Mouse (Mus musculus): ENCODE measurements around the gene Gpn3. TPM values are rescaled to one million over a fixed set of nuclear protein-coding genes. Genes with fewer than 3 reads are reported as not detected.

Gpn3 gene
- total RNA-seq, 1 experiment, result 101 TPM

- H3K4me3 ChIP-seq (ENCODE audit: insufficient read depth in 1 of 2, low read depth in 1 of 2, low read length in 2 of 2, poor library complexity in 1 of 2, severe bottlenecking in 1 of 2), result no peak overlapping the region
- no peak for DNase-seq (ENCODE audit: low read depth, low spot score)
- H3K4me1 ChIP-seq (ENCODE audit: control insufficient read depth in 2 of 2, insufficient read depth in 2 of 2, low read length in 2 of 2, poor library complexity in 1 of 2), result no peaks in the 10 kb centered on the region
- no peaks in the 10 kb centered on the region for H3K9me3 ChIP-seq (ENCODE audit: control insufficient read depth, insufficient read depth, low read depth, low read length)
- H3K9ac ChIP-seq (ENCODE audit: insufficient read depth, low read depth, low read length, poor library complexity, severe bottlenecking), result no peak overlapping the region
- H3K36me3 ChIP-seq (ENCODE audit: control insufficient read depth, insufficient read depth, low read length, poor library complexity, severe bottlenecking), result peaks cover 35% of the 10 kb centered on the region
- no peak overlapping the region for H3K27ac ChIP-seq (ENCODE audit: insufficient read depth, low read depth, low read length, poor library complexity, severe bottlenecking)
- no peak for TF ChIP-seq ZNF384 (IDR thresholded peaks at IDR 0.05; ENCODE audit: low read depth, low read length)
- no peak for TF ChIP-seq HCFC1 (IDR thresholded peaks at IDR 0.05; ENCODE audit: borderline replicate concordance, insufficient read depth, low read length)
- in situ Hi-C loops (cut with MboI; ENCODE audit: low sequenced_read_pairs in 2 of 2, unreplicated experiment in 2 of 2), result loop anchor here in 1 of 2 experiments (10.0 kb wide), 1 partner anchor 231 kb away; no protein-coding TSS in a partner anchor
These were observed 31.7 kb downstream of the Gpn3 start for GRCm38 (mm10) chr5:122403362-122403761.

- H3K9me3 ChIP-seq (ENCODE audit: control insufficient read depth, insufficient read depth, low read depth, low read length), result no peaks in the 10 kb centered on the region
- no peak overlapping the region for H3K27ac ChIP-seq (ENCODE audit: insufficient read depth, low read depth, low read length, poor library complexity, severe bottlenecking)
- no peak for DNase-seq (ENCODE audit: low read depth, low spot score)
- TF ChIP-seq HCFC1 (IDR thresholded peaks at IDR 0.05; ENCODE audit: borderline replicate concordance, insufficient read depth, low read length) (no peak), ZC3H11A (IDR thresholded peaks at IDR 0.05; ENCODE audit: borderline replicate concordance, low read depth, low read length) (no peak)
- no peak overlapping the region for H3K9ac ChIP-seq (ENCODE audit: insufficient read depth, low read depth, low read length, poor library complexity, severe bottlenecking)
- peaks cover 32% of the 10 kb centered on the region for H3K36me3 ChIP-seq (ENCODE audit: control insufficient read depth, insufficient read depth, low read length, poor library complexity, severe bottlenecking)
- H3K4me3 ChIP-seq (ENCODE audit: insufficient read depth in 1 of 2, low read depth in 1 of 2, low read length in 2 of 2, poor library complexity in 1 of 2, severe bottlenecking in 1 of 2), result no peak overlapping the region
- in situ Hi-C loops (cut with MboI; ENCODE audit: low sequenced_read_pairs in 2 of 2, unreplicated experiment in 2 of 2), result loop anchor here in 1 of 2 experiments (10.0 kb wide), 1 partner anchor 229 kb away; no protein-coding TSS in a partner anchor
- peaks cover 0 to 4% of the 10 kb centered on the region in 2 experiments; a peak in 1 of 4 replicates for H3K4me1 ChIP-seq (ENCODE audit: control insufficient read depth in 2 of 2, insufficient read depth in 2 of 2, low read length in 2 of 2, poor library complexity in 1 of 2)
These were observed 33.9 kb downstream of the Gpn3 start for GRCm38 (mm10) chr5:122405537-122405936.

DNA sequence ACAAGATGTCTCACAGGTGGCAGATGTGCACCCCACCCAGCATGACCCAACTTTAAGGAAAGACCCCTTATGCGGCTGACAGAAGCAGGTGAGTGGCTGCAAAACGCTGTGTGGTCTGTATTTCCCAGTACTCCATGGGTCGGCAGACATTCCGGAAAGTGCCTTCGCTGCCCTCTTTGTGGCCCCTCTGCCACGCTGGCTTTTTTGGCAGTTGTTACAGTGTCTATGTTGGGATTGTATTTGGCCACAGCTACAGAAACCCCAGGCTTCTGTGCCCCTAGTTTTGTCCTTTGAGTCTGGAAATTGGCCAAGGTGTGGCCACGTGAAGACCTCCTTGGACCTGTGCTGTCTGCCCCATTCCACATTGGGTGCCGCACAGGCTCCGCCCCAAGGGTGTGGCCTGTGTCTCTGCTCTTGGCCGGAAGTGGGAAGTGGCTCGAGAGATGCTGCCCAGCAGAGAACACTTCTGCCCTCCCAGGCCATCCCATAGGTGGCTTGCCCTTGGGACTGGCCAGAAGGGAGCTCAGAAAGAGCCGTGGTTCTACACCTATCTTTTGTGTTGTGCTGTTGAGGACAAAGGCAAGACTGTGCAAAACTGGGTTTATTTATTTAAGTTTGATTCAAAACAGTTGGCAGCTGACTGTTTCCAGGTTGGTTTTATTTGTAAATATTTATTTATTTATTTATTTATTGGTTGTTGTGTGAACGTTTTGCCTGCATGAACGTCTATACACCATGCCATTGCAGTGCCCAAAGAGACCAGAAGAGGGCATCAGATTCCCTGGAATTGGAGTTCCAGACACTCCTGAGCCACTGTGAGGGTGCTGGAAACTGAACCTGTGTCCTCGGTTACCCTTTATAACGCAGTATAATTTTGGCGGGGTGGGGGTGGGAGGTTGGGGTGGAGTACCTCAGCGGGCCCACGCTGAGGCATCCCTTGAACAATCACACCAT, 38.3 kb downstream of the Gpn3 start:
- peak; percentile 40 for DNase-seq (ENCODE audit: low read depth, low spot score)
- peaks cover 8% of the 10 kb centered on the region for H3K36me3 ChIP-seq (ENCODE audit: control insufficient read depth, insufficient read depth, low read length, poor library complexity, severe bottlenecking)
- peaks cover 0 to 6% of the 10 kb centered on the region in 2 experiments; a peak in 1 of 4 replicates for H3K4me1 ChIP-seq (ENCODE audit: control insufficient read depth in 2 of 2, insufficient read depth in 2 of 2, low read length in 2 of 2, poor library complexity in 1 of 2)
- H3K9me3 ChIP-seq (ENCODE audit: control insufficient read depth, insufficient read depth, low read depth, low read length), result no peaks in the 10 kb centered on the region
- no peak overlapping the region for H3K9ac ChIP-seq (ENCODE audit: insufficient read depth, low read depth, low read length, poor library complexity, severe bottlenecking)
- in situ Hi-C loops (cut with MboI; ENCODE audit: low sequenced_read_pairs in 2 of 2, unreplicated experiment in 2 of 2), result loop anchor here in 1 of 2 experiments (10.0 kb wide), 1 partner anchor 225 kb away; no protein-coding TSS in a partner anchor
- TF ChIP-seq HCFC1 (IDR thresholded peaks at IDR 0.05; ENCODE audit: borderline replicate concordance, insufficient read depth, low read length), result no peak
- TF ChIP-seq ZC3H11A (IDR thresholded peaks at IDR 0.05; ENCODE audit: borderline replicate concordance, low read depth, low read length), result peak; percentile 46; the same call in 1 of the 2 replicates
- no peak for TF ChIP-seq CHD2 (IDR thresholded peaks at IDR 0.05; ENCODE audit: low read depth, low read length)
- TF ChIP-seq ZNF384 (IDR thresholded peaks at IDR 0.05; ENCODE audit: low read depth, low read length), result no peak
- no peak for TF ChIP-seq MAFK (IDR thresholded peaks at IDR 0.05; ENCODE audit: insufficient read depth, low read depth, low read length)
- H3K27ac ChIP-seq (ENCODE audit: insufficient read depth, low read depth, low read length, poor library complexity, severe bottlenecking), result no peak overlapping the region
- H3K4me3 ChIP-seq (ENCODE audit: insufficient read depth in 1 of 2, low read depth in 1 of 2, low read length in 2 of 2, poor library complexity in 1 of 2, severe bottlenecking in 1 of 2), result peak overlapping the region in 1 of 2 experiments; percentile 65; a peak in 2 of 4 replicates

GRCm38 (mm10) chr5:122411892-122412291, 40.2 kb downstream of the Gpn3 start:
- TF ChIP-seq MAFK (IDR thresholded peaks at IDR 0.05; ENCODE audit: insufficient read depth, low read depth, low read length), result no peak
- no peak for TF ChIP-seq ZC3H11A (IDR thresholded peaks at IDR 0.05; ENCODE audit: borderline replicate concordance, low read depth, low read length)
- TF ChIP-seq HCFC1 (IDR thresholded peaks at IDR 0.05; ENCODE audit: borderline replicate concordance, insufficient read depth, low read length), result no peak
- TF ChIP-seq ZNF384 (IDR thresholded peaks at IDR 0.05; ENCODE audit: low read depth, low read length), result no peak
- TF ChIP-seq CHD2 (IDR thresholded peaks at IDR 0.05; ENCODE audit: low read depth, low read length), result no peak
- no peaks in the 10 kb centered on the region for H3K9me3 ChIP-seq (ENCODE audit: control insufficient read depth, insufficient read depth, low read depth, low read length)

More at GRCm38 (mm10) chr5:122411892-122412291, 40.2 kb downstream of the Gpn3 start:
- no peak overlapping the region for H3K9ac ChIP-seq (ENCODE audit: insufficient read depth, low read depth, low read length, poor library complexity, severe bottlenecking)
- peaks cover 0 to 6% of the 10 kb centered on the region in 2 experiments; a peak in 1 of 4 replicates for H3K4me1 ChIP-seq (ENCODE audit: control insufficient read depth in 2 of 2, insufficient read depth in 2 of 2, low read length in 2 of 2, poor library complexity in 1 of 2)
- H3K4me3 ChIP-seq (ENCODE audit: insufficient read depth in 1 of 2, low read depth in 1 of 2, low read length in 2 of 2, poor library complexity in 1 of 2, severe bottlenecking in 1 of 2), result no peak overlapping the region
- in situ Hi-C loops (cut with MboI; ENCODE audit: low sequenced_read_pairs in 2 of 2, unreplicated experiment in 2 of 2), result no loop called here
- DNase-seq (ENCODE audit: low read depth, low spot score), result no peak
- no peak overlapping the region for H3K27ac ChIP-seq (ENCODE audit: insufficient read depth, low read depth, low read length, poor library complexity, severe bottlenecking)
- H3K36me3 ChIP-seq (ENCODE audit: control insufficient read depth, insufficient read depth, low read length, poor library complexity, severe bottlenecking), result no peaks in the 10 kb centered on the region

All from ES-E14 (cell line).